Mouse (Mus musculus) limb, embryonic 14.5 days (tissue): ENCODE measurements at regions not wholly inside any gene's neighbourhood (a gene's known extent, or its start where the extent isn't known, plus 50 kb on each side); places are given as distances from the start of the nearest gene placed in this dataset.

Source experiments
- ATAC-seq: fragments of 200-750 bp; cut with Nextera tagmentation; 2 replicates; pipeline ENCODE4 v1.8.0; 2017; ENCODE audit warnings: low read depth, moderate number of reproducible peaks, moderate TSS enrichment; ENCODE audit not compliant: low FRiP score
- DNase-seq: peaks from one replicate; pipeline ENCODE4 v3.0.0-alpha.2; 2015; ENCODE audit warnings: low spot score
- H3K27ac ChIP-seq: fragments of 300-500 bp; sonication (generic); replicated peaks from 2 replicates; pipeline ENCODE4 v1.5.1; 2014; ENCODE audit warnings: low read depth, mild to moderate bottlenecking, low read length, moderate library complexity, mixed read lengths
- H3K27me3 ChIP-seq: fragments of 300-500 bp; sonication (generic); 2 replicates; pipeline ENCODE4 v1.6.1; 2014; ENCODE audit warnings: low read length, mixed read lengths; ENCODE audit not compliant: control insufficient read depth, insufficient read depth
- H3K36me3 ChIP-seq: fragments of 300-500 bp; sonication (generic); 2 replicates; pipeline ENCODE4 v1.6.1; 2014; ENCODE audit warnings: mild to moderate bottlenecking, low read length, moderate library complexity, mixed read lengths; ENCODE audit not compliant: control insufficient read depth, insufficient read depth
- H3K4me1 ChIP-seq: fragments of 300-500 bp; sonication (generic); 2 replicates; pipeline ENCODE4 v1.6.1; 2014; ENCODE audit warnings: antibody characterized with exemption, low read length, mixed read lengths; ENCODE audit not compliant: control insufficient read depth, insufficient read depth
- H3K4me2 ChIP-seq: fragments of 300-500 bp; sonication (generic); replicated peaks from 2 replicates; pipeline ENCODE4 v1.6.1; 2014; ENCODE audit warnings: low read depth, mild to moderate bottlenecking, low read length, moderate library complexity; ENCODE audit not compliant: severe bottlenecking
- H3K4me3 ChIP-seq: fragments of 300-500 bp; sonication (generic); replicated peaks from 2 replicates; pipeline ENCODE4 v1.5.1; 2014; ENCODE audit warnings: low read length
- H3K9ac ChIP-seq: fragments of 300-500 bp; sonication (generic); 2 replicates; pipeline ENCODE4 v1.6.1; 2014; ENCODE audit warnings: mild to moderate bottlenecking, low read depth, low read length, moderate library complexity; ENCODE audit not compliant: severe bottlenecking
- H3K9me3 ChIP-seq: fragments of 300-500 bp; sonication (generic); 2 replicates; pipeline ENCODE4 v1.6.1; 2016; ENCODE audit warnings: low read length; ENCODE audit not compliant: control insufficient read depth
- POLR2A ChIP-seq: fragments of 200-500 bp; IDR thresholded peaks from 2 replicates; pipeline ENCODE4 v1.8.0; 2012; ENCODE audit warnings: inconsistent platforms, mild to moderate bottlenecking, moderate library complexity, borderline replicate concordance; ENCODE audit not compliant: insufficient read depth, insufficient read length; ENCODE audit errors: extremely low read depth
- WGBS: fragments of 180-500 bp; shearing (Covaris S2); extraction: QIAGEN DNeasy Blood & Tissue Kit; methylation state at CpG from one replicate; pipeline ENCODE4 v1.1.7; 2014; 5-methylcytosine and 5-hydroxymethylcytosine counted together

- Histone ChIP-seq H3K4me1 (no peaks in the 10 kb centered on the region), H3K4me2 (no peak overlapping the region), H3K27ac (no peak overlapping the region), H3K27me3 (no peaks in the 10 kb centered on the region), H3K36me3 (no peaks in the 10 kb centered on the region), H3K9me3 (no peaks in the 10 kb centered on the region), H3K4me3 (no peak overlapping the region), H3K9ac (no peak overlapping the region)
- WGBS, result 79% methylated on average over 9 of the region's 9 CpGs
- DNase-seq, result no peak
- no peak for TF ChIP-seq POLR2A
- ATAC-seq, result no peak
Measured at GRCm38 (mm10) chr5:129393606-129394255, 107.3 kb upstream of the Sfswap start.

- Histone ChIP-seq H3K27ac (no peak overlapping the region), H3K27me3 (no peaks in the 10 kb centered on the region), H3K4me1 (no peaks in the 10 kb centered on the region), H3K36me3 (no peaks in the 10 kb centered on the region), H3K4me2 (no peak overlapping the region), H3K9me3 (no peaks in the 10 kb centered on the region), H3K4me3 (no peak overlapping the region), H3K9ac (no peak overlapping the region)
- ATAC-seq (no peak), DNase-seq (no peak)
- WGBS, result 55% methylated on average over 4 of the region's 4 CpGs
- no peak for TF ChIP-seq POLR2A
Measured at GRCm38 (mm10) chr5:129394416-129394815, 106.6 kb upstream of the Sfswap start.

GRCm38 (mm10) chr5:129397311-129397710 is 103.7 kb upstream of the Sfswap start:
- 79% methylated on average over 1 of the region's 1 CpGs for WGBS
- no peak overlapping the region for H3K4me3 ChIP-seq
- no peaks in the 10 kb centered on the region for H3K36me3 ChIP-seq
- ATAC-seq (no peak), DNase-seq (no peak)
- H3K27me3 ChIP-seq, result no peaks in the 10 kb centered on the region
- no peaks in the 10 kb centered on the region for H3K9me3 ChIP-seq
- H3K4me2 ChIP-seq, result no peak overlapping the region
- H3K4me1 ChIP-seq, result no peaks in the 10 kb centered on the region
- no peak overlapping the region for H3K27ac ChIP-seq
- TF ChIP-seq POLR2A, result no peak
- H3K9ac ChIP-seq, result no peak overlapping the region

- 70% methylated on average over 4 of the region's 4 CpGs for WGBS
Measured at GRCm38 (mm10) chr5:129406259-129406658, 94.8 kb upstream of the Sfswap start.

GRCm38 (mm10) chr5:129409440-129410004 is 91.5 kb upstream of the Sfswap start:
- no peaks in the 10 kb centered on the region for H3K9me3 ChIP-seq
- ATAC-seq (no peak), DNase-seq (no peak)
- TF ChIP-seq POLR2A, result no peak
- no peaks in the 10 kb centered on the region for H3K27me3 ChIP-seq
- no peak overlapping the region for H3K4me3 ChIP-seq
- H3K4me1 ChIP-seq, result 0 out of 2 replicates have a peak, but pooled peaks cover 3% of the 10 kb centered on the region
- no peaks in the 10 kb centered on the region for H3K36me3 ChIP-seq
- no peak overlapping the region for H3K4me2 ChIP-seq
- no peak overlapping the region for H3K27ac ChIP-seq
- 64% methylated on average over 14 of the region's 14 CpGs for WGBS
- H3K9ac ChIP-seq, result no peak overlapping the region

More at GRCm38 (mm10) chr5:129406259-129406658, 94.8 kb upstream of the Sfswap start:
- DNase-seq (no peak), ATAC-seq (no peak)
- 0 out of 2 replicates have a peak, but pooled peaks cover 3% of the 10 kb centered on the region for H3K4me1 ChIP-seq
- no peak overlapping the region for H3K9ac ChIP-seq
- no peaks in the 10 kb centered on the region for H3K9me3 ChIP-seq
- no peak overlapping the region for H3K27ac ChIP-seq
- H3K4me2 ChIP-seq, result no peak overlapping the region
- TF ChIP-seq POLR2A, result no peak
- no peaks in the 10 kb centered on the region for H3K36me3 ChIP-seq
- H3K4me3 ChIP-seq, result no peak overlapping the region
- H3K27me3 ChIP-seq, result no peaks in the 10 kb centered on the region

- ATAC-seq, result no peak
- no peak for TF ChIP-seq POLR2A
- H3K9ac ChIP-seq, result no peak overlapping the region
- H3K4me3 ChIP-seq, result no peak overlapping the region
- no peak for DNase-seq
- WGBS, result 91% methylated on average over 6 of the region's 6 CpGs
- no peak overlapping the region for H3K27ac ChIP-seq
- no peaks in the 10 kb centered on the region for H3K9me3 ChIP-seq
- H3K36me3 ChIP-seq, result no peaks in the 10 kb centered on the region
- peaks cover 15% of the 10 kb centered on the region; the same call in 1 of the 2 replicates for H3K4me1 ChIP-seq
- H3K4me2 ChIP-seq, result no peak overlapping the region
- H3K27me3 ChIP-seq, result no peaks in the 10 kb centered on the region
Measured at GRCm38 (mm10) chr5:129412161-129412560, 88.9 kb upstream of the Sfswap start.
